ENCODE assay signal across 10 mouse cellular contexts in the genomic region with DNA sequence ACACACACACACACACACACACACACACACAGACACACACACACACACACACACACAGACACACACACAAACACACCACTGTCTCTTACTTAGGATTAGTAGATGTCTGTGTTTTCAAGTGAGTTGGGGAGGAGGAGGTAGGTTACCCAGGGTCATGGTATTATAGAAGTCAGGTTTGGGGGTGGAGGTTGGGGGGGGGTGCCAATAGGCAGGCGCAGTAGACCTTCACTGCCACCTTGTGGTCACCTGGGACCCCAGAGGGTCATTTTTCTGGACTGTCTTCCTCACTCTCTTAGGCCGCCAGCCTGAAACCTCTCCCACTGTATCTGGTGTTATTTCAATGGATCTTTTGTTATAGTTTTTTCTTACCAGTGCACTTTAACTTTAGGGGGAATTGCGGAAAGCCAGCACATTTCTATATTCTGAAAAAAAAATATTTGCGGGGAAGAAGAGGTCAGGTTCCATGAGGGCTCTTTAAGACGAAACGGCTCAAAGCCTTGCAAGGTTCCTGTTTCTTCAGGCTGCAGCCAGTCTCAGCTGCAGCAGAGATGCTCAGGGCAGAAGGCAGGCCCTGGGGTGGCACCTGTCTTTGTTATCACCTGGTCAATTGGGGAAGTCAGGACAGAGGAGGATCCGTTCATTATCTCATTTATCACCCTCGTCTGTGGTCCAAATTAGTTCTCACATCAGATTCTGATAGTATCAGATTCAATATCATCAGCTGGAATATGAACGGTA. TPM values are rescaled to one million over a fixed set of nuclear protein-coding genes. Genes with fewer than 3 reads are reported as not detected.
DNase-seq lines count a peak whose midpoint lies in the region; ATAC-seq and TF ChIP-seq lines count a peak whose summit lies in the region.
"Had no signal": no experiment of that assay in that cellular context is flagged by ENCODE, and none has a peak within 500 bp of the region (broad histone marks: within the 10 kb centered on the region; RNA-seq: fewer than 3 reads in every experiment).

No protein-coding gene starts in this region.

- TF ChIP-seq CTCF in layer of hippocampus, adult 2 months (conservative IDR thresholded peaks at IDR 0.05), result peak; percentile 75
- TF ChIP-seq CTCF in testis, adult 2 months (IDR thresholded peaks at IDR 0.05; ENCODE audit: control insufficient read depth, insufficient read depth, insufficient replicate concordance, low read depth, low read length), result peak; percentile 19; the same call in 1 of the 2 replicates

- no peak for TF ChIP-seq POLR2A in testis, adult 2 months (IDR thresholded peaks at IDR 0.05; ENCODE audit: control insufficient read depth, low read depth, low read length)

- peak; percentile 12 for DNase-seq in CD4-positive, CD25-positive, alpha-beta regulatory T cell, adult 2 months (ENCODE audit: low read depth, low spot score)
- peak in 1 of 2 experiments; percentile 37 for DNase-seq in layer of hippocampus, adult 2 months (ENCODE audit: low spot score in 2 of 2)
- DNase-seq in layer of hippocampus, postnatal 14 days (ENCODE audit: low spot score in 2 of 2), result no peak
- peak; percentile 51 for DNase-seq in R1 (ENCODE audit: low read depth, low spot score)
- peak; percentile 2 to 48 for DNase-seq in kidney, postnatal 36 days
- DNase-seq in urinary bladder, postnatal 25 days (ENCODE audit: low spot score), result no peak
- DNase-seq: liver, embryonic 13.5 days had no signal

- H3K4me1 ChIP-seq in testis, adult 2 months (ENCODE audit: control insufficient read depth, insufficient read depth, low read length), result no peaks in the 10 kb centered on the region
- H3K4me1 ChIP-seq: embryonic facial prominence, embryonic 15.5 days; liver, embryonic 13.5 days had no signal

- no peaks in the 10 kb centered on the region for H3K36me3 ChIP-seq in testis, adult 2 months (ENCODE audit: control insufficient read depth, insufficient read depth, low read length)
- H3K36me3 ChIP-seq: embryonic facial prominence, embryonic 15.5 days; liver, embryonic 13.5 days had no signal

- no peak for ATAC-seq in CD4-positive, CD25-positive, alpha-beta regulatory T cell, adult 4 months

- H3K4me3 ChIP-seq in layer of hippocampus, adult 2 months, result no peak overlapping the region
- H3K4me3 ChIP-seq in testis, adult 2 months (ENCODE audit: control insufficient read depth, low read depth, low read length), result no peak overlapping the region
- H3K4me3 ChIP-seq: embryonic facial prominence, embryonic 15.5 days; liver, embryonic 13.5 days had no signal

- H3K27me3 ChIP-seq in testis, adult 2 months (ENCODE audit: control insufficient read depth, insufficient read depth, low read length), result no peaks in the 10 kb centered on the region
- H3K27me3 ChIP-seq: embryonic facial prominence, embryonic 15.5 days; liver, embryonic 13.5 days had no signal

- no peak overlapping the region for H3K27ac ChIP-seq in layer of hippocampus, adult 2 months
- no peak overlapping the region for H3K27ac ChIP-seq in testis, adult 2 months (ENCODE audit: control insufficient read depth, insufficient read depth, low read depth, low read length)
- H3K27ac ChIP-seq: embryonic facial prominence, embryonic 15.5 days; liver, embryonic 13.5 days had no signal

RNA-seq across cellular contexts. Expression of a gene that starts 33.3 kb away (rescaled TPM):
- not detected for polyA plus RNA-seq in CD4-positive, CD25-positive, alpha-beta regulatory T cell, adult 4 months (2017; shearing (Covaris generic))
- 10 to 100 TPM; 75.7 to 81.7 TPM for total RNA-seq in layer of hippocampus, adult 2 months (2021)
- total RNA-seq in layer of hippocampus, postnatal 14 days (2021), result 10 to 100 TPM; 64.4 to 77.0 TPM
- 0.58 and 0.63 TPM in 2 replicates for polyA plus RNA-seq in testis, adult 2 months (2012; rRNA removed)

Comparison
In these comparisons a context has a peak if more than half of its experiments do, and no peak if none do; other contexts are left out.
1. DNase-seq: peak in CD4-positive, CD25-positive, alpha-beta regulatory T cell, adult 2 months (single experiment), R1 (single experiment) and kidney, postnatal 36 days (2 of 2); none in layer of hippocampus, postnatal 14 days (0 of 2) and urinary bladder, postnatal 25 days (single experiment).